Mouse (Mus musculus) adrenal gland, adult 10 weeks (tissue): ENCODE results near the gene Plekhm3. TPM values are rescaled to one million over a fixed set of nuclear protein-coding genes. Genes with fewer than 3 reads are reported as not detected.

Experiments
- polyA plus RNA-seq: library from polyadenylated mRNA; stranded (reverse); fragments of 350-450 nt; fragmentation: Illumina TruSeq; extraction: RNeasy Lipid Tissue Mini Kit (QIAGEN cat#74804); gene quantifications from one replicate; pipeline ENCODE4 v1.2.3, GENCODE M21; 2014; ENCODE audit warnings: low read depth, low replicate concordance

The Plekhm3 gene
- polyA plus RNA-seq = 10.3 TPM

GRCm38 (mm10) chr1:64956479-64956961 is at the start of gene Plekhm3:
Plekhm3 (minus strand) TSS chr1:64956824.

GRCm38 (mm10) chr1:64737502-64738179 is 219.0 kb downstream of the Plekhm3 start, which contains the start of gene Fzd5:
Fzd5 (minus strand) TSS chr1:64737751.

Other genes starting within 250 kb of the Plekhm3 start
- gene Fzd5, start 219.1 kb downstream of the Plekhm3 start, polyA plus RNA-seq = 8.9 TPM
- gene Akr1cl, start 75.9 kb upstream of the Plekhm3 start, polyA plus RNA-seq = 2,102 TPM
- not detected for gene Cryge, start 94.3 kb upstream of the Plekhm3 start, polyA plus RNA-seq
- not detected for gene Crygd, start 106.6 kb upstream of the Plekhm3 start, polyA plus RNA-seq
- gene Crygc, start 116.9 kb upstream of the Plekhm3 start, polyA plus RNA-seq = not detected
- not detected for gene Crygb, start 125.5 kb upstream of the Plekhm3 start, polyA plus RNA-seq
- gene Cryga, start 146.5 kb upstream of the Plekhm3 start, polyA plus RNA-seq = not detected
- gene Gm28845, start 162.7 kb upstream of the Plekhm3 start, polyA plus RNA-seq = not detected
- not detected for gene D630023F18Rik, start 166.4 kb upstream of the Plekhm3 start, polyA plus RNA-seq
- gene Idh1, start 229.7 kb upstream of the Plekhm3 start, polyA plus RNA-seq = 1,552 TPM
- gene Pikfyve, start 229.9 kb upstream of the Plekhm3 start, polyA plus RNA-seq = 31.7 TPM